Mouse (Mus musculus): ENCODE measurements around the gene Ccdc175. TPM values are rescaled to one million over a fixed set of nuclear protein-coding genes. Genes with fewer than 3 reads are reported as not detected.

The Ccdc175 gene
- total and polyA plus RNA-seq, 2 experiments from 2014 or later, result not detected

GRCm38 (mm10) chr12:72197434-72197833, 12.6 kb upstream of the Ccdc175 start:
- H3K9ac ChIP-seq (replicated peaks; ENCODE audit: low read depth, low read length), result no peak overlapping the region
- DNase-seq (ENCODE audit: low spot score), result no peak
- H3K36me3 ChIP-seq (replicated peaks; ENCODE audit: control insufficient read depth, insufficient read depth, low read length), result no peaks in the 10 kb centered on the region
- H3K4me2 ChIP-seq (ENCODE audit: low read depth, low read length), result no peak overlapping the region
- 0 out of 2 replicates have a peak, but pooled peaks have one; percentile 24 for ATAC-seq (ENCODE audit: insufficient read depth, low read depth)
- no peaks in the 10 kb centered on the region for H3K4me1 ChIP-seq (ENCODE audit: control insufficient read depth, insufficient read depth)
- 0 out of 2 replicates have a peak overlapping the region, but pooled peaks have one; percentile 12 for H3K27ac ChIP-seq (ENCODE audit: low read depth)
- no peaks in the 10 kb centered on the region for H3K27me3 ChIP-seq (ENCODE audit: control insufficient read depth, insufficient read depth, low read length)
- TF ChIP-seq EP300 (IDR thresholded peaks at IDR 0.05; ENCODE audit: low read depth), result no peak
- TF ChIP-seq CTCF (IDR thresholded peaks at IDR 0.05; ENCODE audit: low read depth), result no peak
- no peaks in the 10 kb centered on the region for H3K9me3 ChIP-seq (replicated peaks; ENCODE audit: control insufficient read depth, low read length)
- 38% methylated on average over 7 of the region's 7 CpGs for WGBS
- H3K4me3 ChIP-seq (ENCODE audit: low read depth, low read length), result no peak overlapping the region

DNA sequence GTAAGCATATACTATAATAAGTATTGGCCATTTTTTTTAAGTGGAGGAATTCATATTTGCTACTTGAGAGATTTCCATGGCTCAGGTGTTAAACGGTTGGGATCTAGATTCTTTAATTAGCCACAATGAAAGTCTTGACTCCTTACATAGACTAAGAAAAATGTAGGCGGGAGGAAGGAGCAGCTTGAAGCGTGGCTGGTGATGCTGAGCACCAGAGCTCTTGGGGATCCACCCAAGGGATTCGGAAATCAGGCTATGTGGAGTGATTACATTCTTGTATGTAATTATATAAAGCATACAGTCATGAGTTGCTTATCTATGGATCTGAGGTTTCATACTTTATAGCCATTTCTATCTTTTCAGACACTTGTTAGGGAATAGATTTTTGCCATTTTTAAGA, 5.3 kb downstream of the Ccdc175 start:
- H3K9ac ChIP-seq (replicated peaks; ENCODE audit: low read depth, low read length), result no peak overlapping the region
- H3K27ac ChIP-seq (ENCODE audit: low read depth), result no peak overlapping the region
- TF ChIP-seq CTCF (IDR thresholded peaks at IDR 0.05; ENCODE audit: low read depth), result no peak
- TF ChIP-seq EP300 (IDR thresholded peaks at IDR 0.05; ENCODE audit: low read depth), result no peak
- no peak for DNase-seq (ENCODE audit: low spot score)
- no peak overlapping the region for H3K4me3 ChIP-seq (ENCODE audit: low read depth, low read length)
- no peaks in the 10 kb centered on the region for H3K36me3 ChIP-seq (replicated peaks; ENCODE audit: control insufficient read depth, insufficient read depth, low read length)
- no peak overlapping the region for H3K4me2 ChIP-seq (ENCODE audit: low read depth, low read length)
- H3K9me3 ChIP-seq (replicated peaks; ENCODE audit: control insufficient read depth, low read length), result no peaks in the 10 kb centered on the region
- no peaks in the 10 kb centered on the region for H3K27me3 ChIP-seq (ENCODE audit: control insufficient read depth, insufficient read depth, low read length)
- H3K4me1 ChIP-seq (ENCODE audit: control insufficient read depth, insufficient read depth), result no peaks in the 10 kb centered on the region
- no peak for ATAC-seq (ENCODE audit: insufficient read depth, low read depth)
- WGBS, result 69% methylated on average over 4 of the region's 4 CpGs

GRCm38 (mm10) chr12:72178322-72178721, 6.5 kb downstream of the Ccdc175 start:
- H3K9me3 ChIP-seq (replicated peaks; ENCODE audit: control insufficient read depth, low read length), result no peaks in the 10 kb centered on the region
- H3K4me3 ChIP-seq (ENCODE audit: low read depth, low read length), result no peak overlapping the region
- H3K27me3 ChIP-seq (ENCODE audit: control insufficient read depth, insufficient read depth, low read length), result no peaks in the 10 kb centered on the region
- no peak overlapping the region for H3K9ac ChIP-seq (replicated peaks; ENCODE audit: low read depth, low read length)
- TF ChIP-seq CTCF (IDR thresholded peaks at IDR 0.05; ENCODE audit: low read depth) (no peak), EP300 (IDR thresholded peaks at IDR 0.05; ENCODE audit: low read depth) (no peak)
- no peaks in the 10 kb centered on the region for H3K4me1 ChIP-seq (ENCODE audit: control insufficient read depth, insufficient read depth)
- no peak overlapping the region for H3K4me2 ChIP-seq (ENCODE audit: low read depth, low read length)
- ATAC-seq (ENCODE audit: insufficient read depth, low read depth) (no peak), DNase-seq (ENCODE audit: low spot score) (no peak)
- WGBS, result 74% methylated on average over 3 of the region's 3 CpGs
- H3K27ac ChIP-seq (ENCODE audit: low read depth), result no peak overlapping the region
- no peaks in the 10 kb centered on the region for H3K36me3 ChIP-seq (replicated peaks; ENCODE audit: control insufficient read depth, insufficient read depth, low read length)

- DNase-seq (ENCODE audit: low spot score) (no peak), ATAC-seq (ENCODE audit: insufficient read depth, low read depth) (no peak)
- H3K27me3 ChIP-seq (ENCODE audit: control insufficient read depth, insufficient read depth, low read length), result no peaks in the 10 kb centered on the region
- no peak overlapping the region for H3K9ac ChIP-seq (replicated peaks; ENCODE audit: low read depth, low read length)
- H3K27ac ChIP-seq (ENCODE audit: low read depth), result no peak overlapping the region
- no peaks in the 10 kb centered on the region for H3K9me3 ChIP-seq (replicated peaks; ENCODE audit: control insufficient read depth, low read length)
- H3K4me1 ChIP-seq (ENCODE audit: control insufficient read depth, insufficient read depth), result no peaks in the 10 kb centered on the region
- no peak for TF ChIP-seq CTCF (IDR thresholded peaks at IDR 0.05; ENCODE audit: low read depth)
- no peak for TF ChIP-seq EP300 (IDR thresholded peaks at IDR 0.05; ENCODE audit: low read depth)
- no peaks in the 10 kb centered on the region for H3K36me3 ChIP-seq (replicated peaks; ENCODE audit: control insufficient read depth, insufficient read depth, low read length)
- 51% methylated on average over 4 of the region's 4 CpGs for WGBS
- H3K4me3 ChIP-seq (ENCODE audit: low read depth, low read length), result no peak overlapping the region
- H3K4me2 ChIP-seq (ENCODE audit: low read depth, low read length), result no peak overlapping the region
These were observed 26.4 kb downstream of the Ccdc175 start for GRCm38 (mm10) chr12:72158421-72158820.

DNA sequence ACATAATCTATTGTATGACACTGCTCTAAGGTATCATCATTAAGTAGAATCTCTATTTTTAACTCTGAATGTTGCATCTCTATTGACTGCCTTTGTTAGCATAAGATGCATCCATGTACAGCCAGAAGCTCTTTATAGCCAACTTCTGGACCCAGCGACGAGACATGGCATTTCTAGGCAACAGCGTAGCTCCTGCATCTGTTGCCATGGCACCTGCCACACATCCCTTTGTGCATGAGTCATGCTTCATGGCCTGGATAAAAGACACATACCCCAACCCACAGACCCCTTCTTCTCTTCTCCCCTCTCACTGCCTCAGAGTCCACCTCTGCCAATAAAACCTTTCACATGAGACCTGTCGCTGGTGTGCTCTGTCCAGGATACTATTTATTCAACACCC, 34.0 kb downstream of the Ccdc175 start:
- 73% methylated on average over 4 of the region's 4 CpGs for WGBS
- H3K4me3 ChIP-seq (ENCODE audit: low read depth, low read length), result no peak overlapping the region
- no peaks in the 10 kb centered on the region for H3K4me1 ChIP-seq (ENCODE audit: control insufficient read depth, insufficient read depth)
- no peaks in the 10 kb centered on the region for H3K36me3 ChIP-seq (replicated peaks; ENCODE audit: control insufficient read depth, insufficient read depth, low read length)
- no peak overlapping the region for H3K27ac ChIP-seq (ENCODE audit: low read depth)
- no peak for TF ChIP-seq CTCF (IDR thresholded peaks at IDR 0.05; ENCODE audit: low read depth)
- H3K4me2 ChIP-seq (ENCODE audit: low read depth, low read length), result no peak overlapping the region
- H3K27me3 ChIP-seq (ENCODE audit: control insufficient read depth, insufficient read depth, low read length), result no peaks in the 10 kb centered on the region
- DNase-seq (ENCODE audit: low spot score), result no peak
- no peaks in the 10 kb centered on the region for H3K9me3 ChIP-seq (replicated peaks; ENCODE audit: control insufficient read depth, low read length)
- no peak for ATAC-seq (ENCODE audit: insufficient read depth, low read depth)
- no peak overlapping the region for H3K9ac ChIP-seq (replicated peaks; ENCODE audit: low read depth, low read length)

DNA sequence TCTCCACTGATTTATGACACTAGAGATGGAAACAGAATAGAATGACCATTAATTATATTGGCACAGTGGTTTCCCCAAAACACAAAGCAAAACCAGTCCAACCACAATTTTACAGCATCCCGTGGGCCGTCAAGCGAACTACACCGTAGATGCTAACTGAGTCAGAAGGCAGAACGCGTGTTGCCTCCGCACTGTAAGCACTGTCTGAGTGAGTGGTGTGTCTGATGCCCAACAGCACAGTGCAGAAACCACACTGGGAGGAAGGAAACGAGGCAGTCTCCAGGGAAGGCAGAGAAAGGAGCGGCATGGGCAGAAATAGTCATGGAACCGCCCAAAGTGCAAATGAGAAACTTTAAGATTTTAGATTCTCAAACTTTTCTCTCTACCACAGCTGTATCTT, 55.6 kb downstream of the Ccdc175 start:
- Histone ChIP-seq H3K27ac (ENCODE audit: low read depth) (no peak overlapping the region), H3K9me3 (replicated peaks; ENCODE audit: control insufficient read depth, low read length) (0 out of 2 replicates have a peak, but pooled peaks cover 3% of the 10 kb centered on the region), H3K4me1 (ENCODE audit: control insufficient read depth, insufficient read depth) (no peaks in the 10 kb centered on the region), H3K4me2 (ENCODE audit: low read depth, low read length) (no peak overlapping the region), H3K4me3 (ENCODE audit: low read depth, low read length) (no peak overlapping the region), H3K27me3 (ENCODE audit: control insufficient read depth, insufficient read depth, low read length) (no peaks in the 10 kb centered on the region), H3K9ac (replicated peaks; ENCODE audit: low read depth, low read length) (no peak overlapping the region), H3K36me3 (replicated peaks; ENCODE audit: control insufficient read depth, insufficient read depth, low read length) (no peaks in the 10 kb centered on the region)
- DNase-seq (ENCODE audit: low spot score) (no peak), ATAC-seq (ENCODE audit: insufficient read depth, low read depth) (no peak)
- TF ChIP-seq CTCF (IDR thresholded peaks at IDR 0.05; ENCODE audit: low read depth), result no peak
- no peak for TF ChIP-seq EP300 (IDR thresholded peaks at IDR 0.05; ENCODE audit: low read depth)
- WGBS, result 88% methylated on average over 10 of the region's 10 CpGs

Data from heart, postnatal 0 days (tissue).